Mouse (Mus musculus): ENCODE measurements at regions not wholly inside any gene's neighbourhood (a gene's known extent, or its start where the extent isn't known, plus 50 kb on each side); places are given as distances from the start of the nearest gene placed in this dataset.
"Not testable (repeated sequence)": the region's sequence is repeated elsewhere in the genome, so short reads cannot be mapped to it uniquely, and the experiment has no call there.

GRCm38 (mm10) chr12:115761766-115762165 is 285.8 kb upstream of the Zfp386 start:
- in situ Hi-C loops (cut with MseI, MboI), result not testable (repeated sequence)

- in situ Hi-C loops (cut with MseI, MboI), result not testable (repeated sequence)
These were observed 282.5 kb upstream of the Zfp386 start for GRCm38 (mm10) chr12:115764939-115765479.

GRCm38 (mm10) chr12:115771176-115771575 is 276.3 kb upstream of the Zfp386 start:
- in situ Hi-C loops (cut with MseI, MboI), result not testable (repeated sequence)

GRCm38 (mm10) chr12:115790369-115790768 is 257.2 kb upstream of the Zfp386 start:
- in situ Hi-C loops (cut with MseI, MboI), result not testable (repeated sequence)

GRCm38 (mm10) chr12:115802499-115802898 is 245.0 kb upstream of the Zfp386 start:
- in situ Hi-C loops (cut with MseI, MboI), result not testable (repeated sequence)

- in situ Hi-C loops (cut with MseI, MboI), result not testable (repeated sequence)
These were observed 243.8 kb upstream of the Zfp386 start for GRCm38 (mm10) chr12:115803675-115804074.

- in situ Hi-C loops (cut with MseI, MboI), result no loop called here
These were observed 239.5 kb upstream of the Zfp386 start for GRCm38 (mm10) chr12:115807978-115808377.
